Mouse (Mus musculus) CH12.LX (cell line): ENCODE data around the gene Rhox2g. TPM values are rescaled to one million over a fixed set of nuclear protein-coding genes. Genes with fewer than 3 reads are reported as not detected.
"Not testable (repeated sequence)": the region's sequence is repeated elsewhere in the genome, so short reads cannot be mapped to it uniquely, and the experiment has no call there.

ENCODE experiments used
- DNase-seq: peaks from one replicate; pipeline ENCODE4 v3.0.0-alpha.2; 2013; ENCODE audit errors: extremely low read depth
- H3K27ac ChIP-seq: 2 replicates; pipeline ENCODE4 v1.5.1; 2012; ENCODE audit warnings: low read depth, mild to moderate bottlenecking, control low read depth, moderate library complexity; ENCODE audit not compliant: insufficient read depth
- H3K27me3 ChIP-seq: replicated peaks from 2 replicates; pipeline ENCODE3; 2012; ENCODE audit warnings: inconsistent platforms
- H3K36me3 ChIP-seq, 2 experiments: replicated peaks in 1 of 2; 2 replicates each; pipeline versions ENCODE3 to v1.6.1; 2012; ENCODE audit warnings: inconsistent platforms in 1 of 2, low read length in 1 of 2, mild to moderate bottlenecking in 1 of 2, mixed read lengths in 1 of 2, moderate library complexity in 1 of 2; ENCODE audit not compliant: control insufficient read depth in 1 of 2, insufficient read depth in 1 of 2
- H3K4me1 ChIP-seq, 2 experiments: 2 replicates each; pipeline ENCODE4 v1.6.1; 2012; ENCODE audit warnings: inconsistent platforms in 1 of 2, moderate library complexity in 1 of 2; ENCODE audit not compliant: insufficient read depth in 2 of 2, control insufficient read depth in 1 of 2
- H3K4me2 ChIP-seq: 2 replicates; pipeline ENCODE4 v1.6.1; 2012; ENCODE audit warnings: low read depth, mild to moderate bottlenecking, control low read depth; ENCODE audit not compliant: poor library complexity, insufficient read depth, severe bottlenecking
- H3K4me3 ChIP-seq, 3 experiments: fragments of 150-350 bp in 1 of 3; sonication (generic) in 1 of 3; replicated peaks in 1 of 3; 2 replicates each; pipeline versions ENCODE3 to v1.5.1; 2011 to 2012; ENCODE audit warnings: low read depth in 2 of 3, low read length in 2 of 3, mild to moderate bottlenecking in 2 of 3, moderate library complexity in 2 of 3, control low read depth in 1 of 3, improper control_type of control experiment in 1 of 3, inconsistent platforms in 1 of 3, mixed read lengths in 1 of 3; ENCODE audit not compliant: poor library complexity in 1 of 3
- H3K79me2 ChIP-seq: replicated peaks from 2 replicates; pipeline ENCODE4 v1.6.1; 2012; ENCODE audit warnings: mild to moderate bottlenecking, moderate library complexity; ENCODE audit not compliant: control insufficient read depth, poor library complexity, insufficient read depth, severe bottlenecking; ENCODE audit errors: extremely low read depth
- H3K9ac ChIP-seq: 2 replicates; pipeline ENCODE4 v1.6.1; 2012; ENCODE audit warnings: low read depth, mild to moderate bottlenecking, control low read depth, moderate library complexity; ENCODE audit not compliant: insufficient read depth
- H3K9me3 ChIP-seq: replicated peaks from 2 replicates; pipeline ENCODE3; 2012; ENCODE audit warnings: low read length, inconsistent platforms, mixed read lengths
- ETS1 ChIP-seq: conservative IDR thresholded peaks from 2 replicates; pipeline ENCODE4 v1.6.1; 2012; ENCODE audit warnings: low read depth, mild to moderate bottlenecking, inconsistent platforms, low read length, improper control_type of control experiment, moderate library complexity
- HCFC1 ChIP-seq: IDR thresholded peaks from 2 replicates; pipeline ENCODE4 v1.6.1; 2012; ENCODE audit warnings: low read depth, mild to moderate bottlenecking, inconsistent platforms, low read length, improper control_type of control experiment
- IRF4 ChIP-seq: IDR thresholded peaks from 2 replicates; pipeline ENCODE4 v1.6.1; 2014; ENCODE audit warnings: low read depth, mild to moderate bottlenecking, inconsistent platforms, low read length, improper control_type of control experiment
- JUN ChIP-seq: IDR thresholded peaks from 2 replicates; pipeline ENCODE4 v1.6.1; 2011; ENCODE audit warnings: low read depth, mild to moderate bottlenecking, low read length, improper control_type of control experiment, moderate library complexity; ENCODE audit not compliant: insufficient read depth
- JUND ChIP-seq: conservative IDR thresholded peaks from 2 replicates; pipeline ENCODE4 v1.6.1; 2011; ENCODE audit warnings: low read depth, low read length, improper control_type of control experiment
- KAT2A ChIP-seq: IDR thresholded peaks from 2 replicates; pipeline ENCODE4 v1.6.1; 2012; ENCODE audit warnings: low read length, improper control_type of control experiment, inconsistent platforms; ENCODE audit not compliant: insufficient replicate concordance
- MAX ChIP-seq: IDR thresholded peaks from 2 replicates; pipeline ENCODE4 v1.6.1; 2011; ENCODE audit warnings: low read length, improper control_type of control experiment
- MAZ ChIP-seq: IDR thresholded peaks from 2 replicates; pipeline ENCODE4 v1.6.1; 2012; ENCODE audit warnings: low read depth, mild to moderate bottlenecking, inconsistent platforms, low read length, improper control_type of control experiment, moderate library complexity
- MEF2A ChIP-seq: IDR thresholded peaks from 2 replicates; pipeline ENCODE4 v1.6.1; 2014; ENCODE audit warnings: low read depth, mild to moderate bottlenecking, inconsistent platforms, low read length, improper control_type of control experiment, borderline replicate concordance
- NELFE ChIP-seq: IDR thresholded peaks from 2 replicates; pipeline ENCODE4 v1.6.1; 2011; ENCODE audit warnings: low read depth, low read length, improper control_type of control experiment
- NRF1 ChIP-seq: IDR thresholded peaks from 2 replicates; pipeline ENCODE4 v1.6.1; 2014; ENCODE audit warnings: low read depth, mild to moderate bottlenecking, inconsistent platforms, low read length, improper control_type of control experiment, moderate library complexity
- RCOR1 ChIP-seq: conservative IDR thresholded peaks from 2 replicates; pipeline ENCODE4 v1.6.1; 2012; ENCODE audit warnings: low read depth, mild to moderate bottlenecking, inconsistent platforms, low read length, improper control_type of control experiment
- TCF12 ChIP-seq: IDR thresholded peaks from 2 replicates; pipeline ENCODE4 v1.6.1; 2014; ENCODE audit warnings: low read depth, mild to moderate bottlenecking, inconsistent platforms, low read length, improper control_type of control experiment
- ZC3H11A ChIP-seq: IDR thresholded peaks from 2 replicates; pipeline ENCODE4 v1.6.1; 2012; ENCODE audit warnings: low read depth, mild to moderate bottlenecking, inconsistent platforms, low read length, improper control_type of control experiment
- ZMIZ1 ChIP-seq: IDR thresholded peaks from 2 replicates; pipeline ENCODE4 v1.6.1; 2012; ENCODE audit warnings: low read depth, mild to moderate bottlenecking, inconsistent platforms, low read length, improper control_type of control experiment
- dilution Hi-C: fragments of 300-500 bp; cut with MboI; formaldehyde crosslinking; loops from 2 replicates; pipeline ENCODE4 v1.14.3; 2020; ENCODE audit warnings: low sequenced_read_pairs; ENCODE audit not compliant: extremely low pct_unique_long_range_greater_than_20kb, extremely low pct_ligation_motif_present
- in situ Hi-C: fragments of 300-500 bp; cut with MboI; formaldehyde crosslinking; loops from 3 replicates; pipeline ENCODE4 v1.14.3; 2019; ENCODE audit warnings: low sequenced_read_pairs, low pct_ligation_motif_present, low pct_unique_long_range_greater_than_20kb, mixed read lengths
- polyA plus RNA-seq: library from polyadenylated mRNA; unstranded; fragments of >175 nt; gene quantifications from 2 replicates; pipeline ENCODE4 v1.2.1, GENCODE M21; 2012; ENCODE audit warnings: low read depth; ENCODE audit not compliant: insufficient read length
- total RNA-seq, 2 experiments: library from RNA; depleted of rRNA; stranded (reverse); fragments of 300-350 nt in 1 of 2; fragments of >200 nt in 1 of 2; gene quantifications; 2 replicates each; pipeline ENCODE4 v1.2.3; 2012 to 2014

Rhox2g gene
- total RNA-seq (2012; rRNA removed): not detected in 2 replicates
- total RNA-seq (2014; rRNA removed): not detected in 2 replicates
- polyA plus RNA-seq: 0.56 and 0.84 TPM in 2 replicates

DNA sequence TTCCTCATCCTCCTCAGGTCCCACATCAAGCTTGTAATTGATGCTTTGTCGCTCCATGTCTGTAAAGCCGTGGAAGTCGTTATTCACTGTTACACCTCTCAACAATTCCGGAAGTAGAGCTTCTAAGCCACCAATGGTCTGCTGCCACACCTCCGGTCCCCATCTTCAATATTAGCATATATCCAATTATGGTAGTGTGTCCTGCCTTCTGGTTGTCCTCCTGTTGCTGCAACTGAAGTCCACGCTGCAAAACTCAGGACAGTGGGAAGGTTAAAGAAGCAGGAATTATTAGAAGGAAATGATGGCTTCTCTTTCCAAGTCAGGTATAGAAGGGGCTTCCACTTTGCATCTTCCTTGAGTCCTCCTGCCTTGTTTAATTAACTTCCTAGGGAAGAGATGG lies at the start of gene Rhox2g:
TSS of gene Rhox2g (minus strand) at position 101 of the 400 bp plus-strand sequence.
- DNase-seq, in situ Hi-C loops, H3K36me3 ChIP-seq, H3K27me3 ChIP-seq, H3K4me3 ChIP-seq, H3K4me1 ChIP-seq, H3K4me2 ChIP-seq, H3K9ac ChIP-seq, H3K9me3 ChIP-seq, dilution Hi-C loops, H3K79me2 ChIP-seq, H3K27ac ChIP-seq: not testable (repeated sequence)

DNA sequence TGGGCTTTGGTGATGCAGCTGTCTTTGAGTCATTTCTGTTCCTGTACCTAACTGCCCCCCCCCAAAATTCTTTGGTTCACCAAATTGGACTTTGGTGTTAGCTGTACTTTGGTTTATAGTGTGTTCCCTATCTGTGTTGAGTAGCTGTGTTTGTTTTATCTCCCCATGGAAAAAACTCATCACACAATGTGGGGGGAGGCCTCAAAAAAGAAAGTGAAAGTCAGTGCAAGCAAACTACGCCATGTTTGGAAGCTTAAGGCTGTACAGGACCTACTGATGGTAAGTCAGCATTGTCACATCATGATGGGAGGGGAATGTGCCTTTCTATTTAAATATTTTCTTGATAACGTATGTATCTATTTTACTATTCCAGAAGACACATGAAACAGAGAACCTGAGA lies 49.0 kb upstream of the Rhox2g start:
- Histone ChIP-seq H3K27ac (no peak overlapping the region), H3K27me3 (no peaks in the 10 kb centered on the region), H3K4me3 (no peak overlapping the region), H3K4me2 (peak overlapping the region; percentile 56), H3K4me1 (peaks cover 4 to 6% of the 10 kb centered on the region in 2 experiments; a peak in 1 of 4 replicates), H3K9me3 (no peaks in the 10 kb centered on the region), H3K36me3 (no peaks in the 10 kb centered on the region), H3K9ac (peak overlapping the region; percentile 19; the same call in 1 of the 2 replicates), H3K79me2 (no peaks in the 10 kb centered on the region)
- in situ Hi-C loops (no loop called here), dilution Hi-C loops (no loop called here)
- TF ChIP-seq JUND (no peak; the same call in 1 of the 2 replicates), IRF4 (peak; percentile 67; the same call in 1 of the 2 replicates), ETS1 (peak; percentile 60; the same call in 1 of the 2 replicates), JUN (peak; percentile 59; the same call in 1 of the 2 replicates)
- peak; percentile 16 for DNase-seq

DNA sequence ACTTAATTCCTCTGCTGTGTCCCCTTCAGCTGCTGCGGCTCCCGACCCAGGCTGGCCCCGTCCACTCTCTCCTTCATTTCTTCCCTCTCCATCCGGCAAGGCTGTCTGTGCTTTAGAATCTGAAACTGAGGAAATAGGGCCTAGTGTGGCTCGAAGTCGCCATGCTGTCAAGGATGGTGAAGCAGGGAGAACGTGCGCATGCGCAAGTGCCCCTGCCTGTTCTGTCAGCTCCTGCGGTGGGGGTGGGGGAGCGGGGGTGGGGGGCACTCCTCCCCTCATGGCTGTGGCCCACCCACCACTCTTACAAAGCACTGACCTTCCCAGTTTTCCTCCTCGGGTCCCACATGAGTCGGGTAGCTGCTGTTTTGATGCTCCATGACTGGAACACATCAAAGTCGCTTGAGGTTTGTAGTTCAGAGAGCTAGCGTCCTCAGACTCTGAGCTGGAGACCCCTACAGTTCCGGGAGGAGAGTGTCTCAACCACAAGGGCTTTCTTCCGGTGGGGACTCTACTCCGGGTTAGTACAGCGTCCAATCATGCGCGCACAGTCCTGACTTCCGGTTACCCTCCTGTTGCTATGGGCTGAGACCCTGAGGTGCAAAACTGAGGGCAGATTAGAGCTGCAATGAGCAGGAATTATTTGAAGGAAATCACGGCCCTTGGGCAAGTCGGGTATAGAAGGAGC lies 39.9 kb upstream of the Rhox2g start:
- H3K9ac ChIP-seq: no peak overlapping the region
- H3K79me2 ChIP-seq: no peaks in the 10 kb centered on the region
- dilution Hi-C loops: no loop called here
- H3K4me3 ChIP-seq: no peak overlapping the region
- no peak for DNase-seq
- H3K9me3 ChIP-seq: no peaks in the 10 kb centered on the region
- TF ChIP-seq NRF1 (no peak), MAZ (no peak), HCFC1 (no peak), NELFE (no peak), MEF2A (no peak), IRF4 (no peak), TCF12 (no peak), KAT2A (no peak), ZMIZ1 (no peak), MAX (no peak), ZC3H11A (no peak), RCOR1 (no peak)
- H3K27ac ChIP-seq: no peak overlapping the region
- no peaks in the 10 kb centered on the region for H3K36me3 ChIP-seq
- H3K4me1 ChIP-seq: no peaks in the 10 kb centered on the region
- H3K27me3 ChIP-seq: no peaks in the 10 kb centered on the region
- no peak overlapping the region for H3K4me2 ChIP-seq
- in situ Hi-C loops: no loop called here

DNA sequence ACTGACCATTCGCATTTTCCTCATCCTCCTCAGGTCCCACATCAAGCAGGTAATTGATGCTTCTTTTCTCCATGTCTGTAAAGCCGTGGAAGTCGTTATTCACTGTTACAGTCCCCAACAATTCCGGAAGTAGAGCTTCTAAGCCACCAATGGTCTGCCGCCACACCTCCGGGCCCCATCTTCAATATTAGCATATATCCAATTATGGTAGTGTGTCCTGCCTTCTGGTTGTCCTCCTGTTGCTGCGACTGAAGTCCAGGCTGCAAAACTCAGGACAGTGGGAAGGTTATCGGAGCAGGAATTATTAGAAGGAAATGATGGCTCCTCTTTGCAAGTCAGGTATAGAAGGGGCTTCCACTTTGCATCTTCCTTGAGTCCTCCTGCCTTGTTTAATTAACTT lies 29.9 kb upstream of the Rhox2g start, which contains the start of gene Rhox2h:
TSS of gene Rhox2h (minus strand) at position 101 of the 400 bp plus-strand sequence.
- H3K27me3 ChIP-seq, in situ Hi-C loops, H3K4me1 ChIP-seq, H3K9me3 ChIP-seq, H3K79me2 ChIP-seq, H3K27ac ChIP-seq, H3K4me2 ChIP-seq, H3K36me3 ChIP-seq, H3K4me3 ChIP-seq, dilution Hi-C loops, H3K9ac ChIP-seq, DNase-seq: not testable (repeated sequence)
